Mouse (Mus musculus): ENCODE measurements around the gene Dclk2. TPM values are rescaled to one million over a fixed set of nuclear protein-coding genes. Genes with fewer than 3 reads are reported as not detected.

The Dclk2 gene
- polyA plus RNA-seq, 1 experiment from 2014 or later = 5.4 TPM

DNA sequence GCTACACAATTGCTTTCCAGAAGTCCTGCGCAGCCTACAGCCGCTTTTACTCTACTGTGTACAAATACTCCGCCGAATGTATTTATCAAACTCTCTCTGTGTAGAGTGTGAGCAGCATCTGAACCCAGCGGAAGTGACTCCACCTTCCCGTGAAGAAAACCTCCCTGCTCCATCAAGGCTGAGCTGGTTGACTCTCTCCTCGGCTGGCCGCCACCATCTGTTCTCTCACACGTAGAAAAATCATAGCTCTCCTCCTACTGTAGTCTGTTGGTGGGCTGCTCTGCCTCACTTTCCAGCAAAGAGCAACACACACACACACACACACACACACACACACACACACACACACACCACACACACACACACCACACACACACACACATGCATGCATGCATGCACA lies 111.5 kb downstream of the Dclk2 start:
- 81% methylated on average over 9 of the region's 9 CpGs for WGBS
- no peak for ATAC-seq (ENCODE audit: low FRiP score, low read depth)
- no peak overlapping the region for H3K27ac ChIP-seq

DNA sequence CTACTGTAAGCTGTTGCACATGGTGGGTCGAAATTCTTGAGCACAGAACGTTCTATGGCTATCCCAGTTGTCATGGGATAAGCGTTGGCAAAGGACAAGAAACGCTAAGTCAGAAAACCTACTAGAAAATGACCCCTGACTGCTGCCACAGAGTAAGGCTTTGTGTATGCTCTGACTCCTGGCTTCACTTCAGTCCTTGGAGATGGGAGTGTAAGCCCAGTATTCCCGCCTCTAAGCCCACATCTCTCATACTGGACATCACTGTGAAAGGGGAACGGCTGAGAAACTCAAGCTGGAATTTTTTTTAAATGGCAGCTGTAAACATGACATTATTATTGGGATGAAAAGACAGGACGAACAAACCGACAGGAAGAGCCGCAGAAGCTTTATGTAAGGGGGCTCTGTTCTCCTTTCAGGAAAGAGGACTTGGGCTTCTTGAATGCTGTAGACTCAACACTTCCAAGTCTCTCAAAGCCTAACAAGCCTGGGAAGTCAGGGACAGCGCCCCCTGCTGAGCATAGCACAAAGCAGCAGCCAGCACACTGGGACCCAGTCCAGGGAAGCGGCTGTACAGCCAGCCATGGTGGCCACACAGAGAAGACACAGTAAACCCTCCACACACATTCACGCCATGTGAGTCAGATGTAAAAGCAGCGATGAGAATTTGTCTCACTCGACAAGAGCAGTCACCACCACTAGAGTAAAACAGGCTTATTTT lies 112.7 kb downstream of the Dclk2 start:
- Histone ChIP-seq H3K4me1 (peaks cover 21% of the 10 kb centered on the region), H3K4me2 (replicated peaks) (no peak overlapping the region), H3K27ac (no peak overlapping the region), H3K27me3 (no peaks in the 10 kb centered on the region), H3K9ac (no peak overlapping the region), H3K4me3 (no peak overlapping the region), H3K36me3 (no peaks in the 10 kb centered on the region), H3K9me3 (no peaks in the 10 kb centered on the region)
- WGBS = 78% methylated on average over 14 of the region's 14 CpGs
- no peak for ATAC-seq (ENCODE audit: low FRiP score, low read depth)

More for the DNA sequence above, 111.5 kb downstream of the Dclk2 start:
- no peaks in the 10 kb centered on the region for H3K36me3 ChIP-seq
- H3K4me2 ChIP-seq (replicated peaks) = no peak overlapping the region
- H3K4me3 ChIP-seq = no peak overlapping the region
- H3K27me3 ChIP-seq = no peaks in the 10 kb centered on the region
- H3K4me1 ChIP-seq = peaks cover 21% of the 10 kb centered on the region
- no peak overlapping the region for H3K9ac ChIP-seq
- H3K9me3 ChIP-seq = no peaks in the 10 kb centered on the region

DNA sequence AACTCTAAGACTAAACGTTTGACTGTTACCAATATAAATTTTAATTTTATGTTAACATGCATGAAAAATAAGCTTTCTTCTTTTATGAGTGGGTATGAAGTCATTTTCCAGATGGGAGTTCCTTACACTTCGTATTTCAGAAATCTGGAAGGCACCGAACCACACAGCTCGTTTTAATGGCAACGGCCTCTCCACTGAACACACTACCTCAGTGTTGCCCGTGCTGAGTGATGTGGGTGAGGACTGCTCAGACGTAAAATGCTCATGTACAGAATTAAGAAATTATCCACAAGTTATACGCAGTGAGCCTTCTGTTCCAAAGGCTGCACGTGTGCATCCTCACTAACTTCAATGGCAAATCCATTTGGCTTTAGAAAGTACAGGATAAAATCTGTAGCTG lies 113.8 kb downstream of the Dclk2 start:
- ATAC-seq (ENCODE audit: low FRiP score, low read depth) = peak; percentile 59; the same call in 1 of the 2 replicates
- Histone ChIP-seq H3K4me3 (no peak overlapping the region), H3K4me1 (peaks cover 21% of the 10 kb centered on the region), H3K36me3 (no peaks in the 10 kb centered on the region), H3K27ac (0 out of 2 replicates have a peak overlapping the region, but pooled peaks have one; percentile 15), H3K4me2 (replicated peaks) (no peak overlapping the region), H3K9ac (no peak overlapping the region), H3K27me3 (no peaks in the 10 kb centered on the region), H3K9me3 (no peaks in the 10 kb centered on the region)
- WGBS = 67% methylated on average over 9 of the region's 9 CpGs

DNA sequence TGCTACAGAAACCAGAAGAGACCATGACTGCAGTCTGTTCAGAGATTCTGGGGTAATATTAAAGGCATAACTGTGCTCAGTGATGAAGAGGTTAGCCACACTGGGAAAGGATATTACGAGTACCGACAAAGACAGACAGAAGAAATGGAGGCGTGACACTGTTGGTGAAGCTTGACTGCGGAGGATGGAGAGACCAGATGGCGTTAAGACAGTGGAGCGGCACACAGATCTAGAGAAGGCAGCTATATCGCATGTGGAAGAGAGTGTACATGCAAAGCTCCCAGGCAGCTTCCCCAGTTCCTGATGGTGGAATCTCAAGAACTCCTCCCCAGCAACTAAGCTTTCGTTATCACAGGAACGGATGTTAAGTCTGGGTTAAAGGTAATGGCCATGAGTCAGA lies 116.4 kb downstream of the Dclk2 start:
- no peak overlapping the region for H3K4me3 ChIP-seq
- no peaks in the 10 kb centered on the region for H3K27me3 ChIP-seq
- H3K9me3 ChIP-seq = no peaks in the 10 kb centered on the region
- no peaks in the 10 kb centered on the region for H3K36me3 ChIP-seq
- H3K9ac ChIP-seq = no peak overlapping the region
- ATAC-seq (ENCODE audit: low FRiP score, low read depth) = no peak
- no peak overlapping the region for H3K4me2 ChIP-seq (replicated peaks)
- 88% methylated on average over 9 of the region's 9 CpGs for WGBS
- peaks cover 28% of the 10 kb centered on the region for H3K4me1 ChIP-seq
- no peak overlapping the region for H3K27ac ChIP-seq

DNA sequence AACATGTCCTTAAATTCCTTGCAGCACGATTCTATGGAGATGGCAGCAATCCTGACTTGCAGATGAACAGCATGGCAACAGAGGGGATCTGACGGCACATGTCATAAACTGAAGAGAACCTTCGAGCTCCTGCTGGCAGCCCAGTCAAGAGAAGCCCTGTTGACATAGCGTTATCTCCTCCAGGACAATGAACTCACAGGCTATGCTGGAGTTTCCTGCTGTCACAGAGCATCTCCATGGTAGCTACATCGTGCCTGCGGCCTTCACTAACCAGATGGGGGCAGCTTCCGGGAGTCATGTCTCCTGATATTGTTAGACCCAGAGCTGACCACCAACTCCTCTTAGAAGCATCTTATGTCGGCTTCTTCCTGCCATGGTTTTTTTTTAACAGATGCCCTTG lies 117.8 kb downstream of the Dclk2 start:
- Histone ChIP-seq H3K36me3 (no peaks in the 10 kb centered on the region), H3K4me2 (replicated peaks) (no peak overlapping the region), H3K4me3 (no peak overlapping the region), H3K4me1 (peaks cover 24% of the 10 kb centered on the region), H3K27me3 (no peaks in the 10 kb centered on the region), H3K27ac (no peak overlapping the region), H3K9ac (no peak overlapping the region), H3K9me3 (no peaks in the 10 kb centered on the region)
- 79% methylated on average over 8 of the region's 8 CpGs for WGBS
- ATAC-seq (ENCODE audit: low FRiP score, low read depth) = no peak

DNA sequence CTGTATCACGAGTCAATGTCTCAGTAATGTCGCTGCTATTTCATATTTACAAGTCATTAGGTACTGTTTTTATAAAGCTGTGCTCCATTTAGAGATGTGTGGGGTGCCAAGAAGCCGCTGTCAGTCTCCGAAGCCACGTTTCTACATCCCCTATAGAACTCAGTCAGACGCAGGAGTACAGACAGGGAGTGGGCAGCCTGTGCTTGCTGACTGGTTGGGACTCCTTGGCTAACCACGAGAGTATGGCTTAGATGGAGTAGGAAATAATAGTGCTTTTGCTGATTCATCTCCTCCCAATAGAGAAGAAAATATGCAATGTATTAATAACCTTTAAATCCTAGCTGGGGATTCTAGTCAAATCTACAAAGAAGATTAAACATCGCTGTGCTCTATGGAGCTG lies 119.8 kb downstream of the Dclk2 start:
- peaks cover 27% of the 10 kb centered on the region for H3K4me1 ChIP-seq
- 72% methylated on average over 8 of the region's 8 CpGs for WGBS
- no peak overlapping the region for H3K9ac ChIP-seq
- no peak overlapping the region for H3K4me2 ChIP-seq (replicated peaks)
- H3K9me3 ChIP-seq = no peaks in the 10 kb centered on the region
- H3K27ac ChIP-seq = no peak overlapping the region
- no peaks in the 10 kb centered on the region for H3K27me3 ChIP-seq
- no peak for ATAC-seq (ENCODE audit: low FRiP score, low read depth)
- H3K36me3 ChIP-seq = no peaks in the 10 kb centered on the region
- no peak overlapping the region for H3K4me3 ChIP-seq

DNA sequence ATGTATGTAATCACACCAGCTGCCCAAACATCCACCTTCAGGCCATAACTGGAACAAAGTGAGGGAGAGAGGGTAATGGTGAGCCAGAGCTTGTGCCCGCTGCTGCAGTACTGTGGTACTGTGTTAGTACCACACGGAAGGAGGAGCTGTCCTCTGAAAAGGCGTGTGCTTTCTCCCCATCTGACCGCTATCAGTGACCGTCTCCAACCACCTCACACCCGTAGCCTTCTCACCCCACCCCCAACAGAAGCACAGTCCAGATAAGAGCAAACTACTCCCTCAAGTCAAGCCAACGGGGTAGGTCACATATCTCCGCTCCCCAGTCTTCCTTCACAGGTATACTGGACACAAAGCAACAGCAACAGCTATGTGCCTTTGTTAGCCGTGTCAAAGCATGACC lies 121.6 kb downstream of the Dclk2 start:
- H3K27me3 ChIP-seq = no peaks in the 10 kb centered on the region
- H3K9ac ChIP-seq = no peak overlapping the region
- H3K4me2 ChIP-seq (replicated peaks) = no peak overlapping the region
- no peak overlapping the region for H3K4me3 ChIP-seq
- ATAC-seq (ENCODE audit: low FRiP score, low read depth) = no peak
- no peaks in the 10 kb centered on the region for H3K9me3 ChIP-seq
- H3K4me1 ChIP-seq = peaks cover 34% of the 10 kb centered on the region
- no peak overlapping the region for H3K27ac ChIP-seq
- WGBS = 88% methylated on average over 9 of the region's 9 CpGs
- H3K36me3 ChIP-seq = no peaks in the 10 kb centered on the region

DNA sequence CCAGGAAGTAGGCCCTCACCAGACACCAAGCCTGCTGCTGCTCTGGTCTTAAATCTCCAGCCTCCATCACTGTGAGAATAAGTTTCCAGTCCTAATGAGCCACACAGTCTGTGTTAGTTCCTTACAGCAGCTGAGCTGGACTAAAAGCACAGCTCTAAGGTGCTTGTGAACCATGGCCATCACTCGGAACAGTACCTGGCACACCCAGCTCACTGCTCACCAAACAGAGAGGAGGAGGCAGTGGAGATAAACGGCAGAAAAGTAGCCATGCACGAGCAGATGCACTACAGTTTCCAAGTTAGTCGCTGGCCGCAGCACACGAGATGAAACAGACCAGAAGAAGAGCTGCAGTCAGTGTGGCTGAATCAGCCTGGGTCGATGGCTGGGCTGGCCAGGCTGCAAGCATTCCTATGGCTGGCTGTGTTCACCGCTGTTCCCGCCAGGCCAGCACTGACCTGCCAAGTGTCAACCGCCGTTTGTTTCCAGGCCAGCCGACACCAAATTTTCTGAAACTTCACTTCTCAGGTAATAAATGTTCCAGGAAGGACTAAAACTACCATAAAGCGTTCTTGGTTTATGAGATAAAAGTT lies 122.7 kb downstream of the Dclk2 start:
- 73% methylated on average over 13 of the region's 13 CpGs for WGBS
- no peaks in the 10 kb centered on the region for H3K36me3 ChIP-seq
- H3K27me3 ChIP-seq = no peaks in the 10 kb centered on the region
- H3K4me3 ChIP-seq = no peak overlapping the region
- H3K9me3 ChIP-seq = no peaks in the 10 kb centered on the region
- no peak overlapping the region for H3K27ac ChIP-seq
- no peak for ATAC-seq (ENCODE audit: low FRiP score, low read depth)
- H3K9ac ChIP-seq = no peak overlapping the region
- H3K4me1 ChIP-seq = peaks cover 40% of the 10 kb centered on the region
- no peak overlapping the region for H3K4me2 ChIP-seq (replicated peaks)

DNA sequence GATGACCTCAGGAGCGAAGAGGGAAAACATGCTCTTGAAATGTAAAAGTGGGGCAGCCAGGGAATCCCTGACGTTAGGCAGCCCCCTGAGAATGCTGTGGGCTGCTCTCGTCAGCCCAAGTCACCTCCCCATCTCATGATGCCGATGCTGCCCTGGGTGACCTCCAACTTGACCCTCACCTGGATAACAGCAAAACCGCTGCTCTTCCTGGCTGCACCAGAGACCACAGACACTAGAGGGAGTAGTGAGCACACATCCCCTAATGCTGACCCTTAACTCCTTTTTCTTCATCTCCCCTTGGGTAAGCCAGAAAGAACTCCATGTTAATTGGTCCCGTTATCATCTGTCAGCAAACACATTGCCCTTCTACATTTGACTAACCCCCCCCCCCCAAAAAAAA lies 123.9 kb downstream of the Dclk2 start:
- Histone ChIP-seq H3K27ac (no peak overlapping the region), H3K36me3 (no peaks in the 10 kb centered on the region), H3K9ac (no peak overlapping the region), H3K4me2 (replicated peaks) (no peak overlapping the region), H3K4me3 (no peak overlapping the region), H3K4me1 (peaks cover 40% of the 10 kb centered on the region), H3K27me3 (no peaks in the 10 kb centered on the region), H3K9me3 (no peaks in the 10 kb centered on the region)
- no peak for ATAC-seq (ENCODE audit: low FRiP score, low read depth)
- 37% methylated on average over 6 of the region's 6 CpGs for WGBS

DNA sequence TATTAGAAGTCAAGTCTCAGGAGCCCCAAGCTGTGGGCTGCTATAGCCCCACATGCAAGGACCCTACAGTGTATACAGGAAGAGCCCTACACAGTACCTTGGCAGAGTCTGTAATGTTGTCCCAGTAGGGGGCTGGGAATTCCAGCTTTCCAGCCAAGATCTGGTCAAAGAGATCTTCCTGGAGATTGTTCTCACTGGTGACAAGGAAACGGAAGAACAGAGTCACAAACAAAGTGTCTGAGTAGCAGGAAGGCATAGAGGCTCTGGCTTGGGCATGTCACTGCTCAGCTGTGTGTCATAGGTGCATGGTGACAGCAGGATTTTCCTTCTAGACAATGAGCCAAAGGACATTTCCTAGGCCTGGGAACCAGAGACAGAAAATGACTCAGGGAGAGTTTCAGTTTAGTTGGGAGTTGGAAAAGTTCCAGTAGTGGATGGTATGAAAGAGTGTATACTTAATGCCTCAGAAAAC lies 126.9 kb downstream of the Dclk2 start:
- WGBS = 50% methylated on average over 1 of the region's 1 CpGs
- no peaks in the 10 kb centered on the region for H3K27me3 ChIP-seq
- no peak overlapping the region for H3K27ac ChIP-seq
- no peaks in the 10 kb centered on the region for H3K36me3 ChIP-seq
- H3K4me2 ChIP-seq (replicated peaks) = no peak overlapping the region
- no peak overlapping the region for H3K9ac ChIP-seq
- no peaks in the 10 kb centered on the region for H3K9me3 ChIP-seq
- peaks cover 20% of the 10 kb centered on the region for H3K4me1 ChIP-seq
- H3K4me3 ChIP-seq = no peak overlapping the region
- ATAC-seq (ENCODE audit: low FRiP score, low read depth) = no peak

DNA sequence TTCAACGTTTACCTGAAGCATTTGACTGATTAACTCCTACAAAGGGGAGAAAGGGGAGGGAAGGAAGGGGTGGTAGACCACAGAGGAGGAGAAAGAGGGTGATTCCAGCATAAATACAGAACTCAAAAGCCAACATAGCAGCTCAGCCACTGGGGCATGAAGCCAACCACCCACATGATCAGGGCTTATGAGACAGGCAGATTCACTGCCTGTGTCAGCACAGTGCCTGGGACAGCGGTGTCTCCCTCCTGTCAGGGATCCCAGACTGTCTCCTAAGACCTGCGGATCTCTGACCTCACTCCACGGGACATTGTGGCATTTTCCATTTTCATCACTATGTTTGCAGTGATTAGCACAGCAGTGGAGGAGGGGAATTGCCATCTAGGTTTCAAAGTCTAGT lies 127.4 kb downstream of the Dclk2 start:
- Histone ChIP-seq H3K4me2 (replicated peaks) (no peak overlapping the region), H3K9me3 (no peaks in the 10 kb centered on the region), H3K27ac (no peak overlapping the region), H3K4me3 (no peak overlapping the region), H3K36me3 (no peaks in the 10 kb centered on the region), H3K4me1 (peaks cover 20% of the 10 kb centered on the region), H3K27me3 (no peaks in the 10 kb centered on the region), H3K9ac (no peak overlapping the region)
- 69% methylated on average over 4 of the region's 4 CpGs for WGBS
- ATAC-seq (ENCODE audit: low FRiP score, low read depth) = no peak

DNA sequence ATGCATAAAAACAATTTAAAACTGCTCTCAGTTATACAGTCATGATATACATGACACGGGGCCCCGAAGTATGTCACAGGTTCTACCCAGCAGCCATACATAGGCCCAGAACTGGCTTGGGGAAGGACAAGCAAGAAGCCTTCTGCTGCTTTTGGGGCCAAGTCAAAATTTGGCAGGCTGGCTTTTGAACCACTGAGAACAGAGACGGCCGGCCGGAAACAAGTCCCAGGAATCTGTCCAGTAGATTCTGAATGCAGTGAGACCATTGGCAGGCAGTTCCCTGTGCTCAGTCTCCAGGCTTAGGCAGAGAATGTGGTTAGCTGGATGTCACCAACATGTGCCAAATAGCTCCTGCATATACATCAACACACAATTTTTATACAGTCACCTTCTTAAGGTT lies 130.9 kb downstream of the Dclk2 start:
- H3K9me3 ChIP-seq = no peaks in the 10 kb centered on the region
- no peak for ATAC-seq (ENCODE audit: low FRiP score, low read depth)
- 93% methylated on average over 5 of the region's 5 CpGs for WGBS
- no peak overlapping the region for H3K4me2 ChIP-seq (replicated peaks)
- 0 out of 2 replicates have a peak, but pooled peaks cover 4% of the 10 kb centered on the region for H3K36me3 ChIP-seq
- no peak overlapping the region for H3K4me3 ChIP-seq
- H3K4me1 ChIP-seq = peaks cover 31% of the 10 kb centered on the region
- H3K27ac ChIP-seq = no peak overlapping the region
- no peak overlapping the region for H3K9ac ChIP-seq
- no peaks in the 10 kb centered on the region for H3K27me3 ChIP-seq

DNA sequence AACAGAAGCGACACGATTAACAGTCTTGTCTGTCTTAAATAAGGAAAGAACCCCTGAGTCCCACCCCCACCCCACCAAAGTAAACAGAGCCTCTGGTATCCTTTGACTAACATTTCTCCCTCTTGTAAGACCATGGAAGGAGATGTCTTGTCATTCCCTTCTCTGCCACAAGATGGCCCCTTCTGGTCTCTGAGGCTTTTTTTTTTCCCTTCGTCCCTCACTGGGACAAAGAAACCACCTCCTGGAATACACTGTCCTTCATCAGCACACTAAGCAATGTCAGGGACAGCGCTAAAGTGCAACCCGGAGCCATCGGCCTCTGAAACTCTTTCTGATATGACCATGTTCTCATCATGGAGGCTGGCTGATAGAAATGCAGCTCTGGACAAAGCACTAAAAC lies 131.9 kb downstream of the Dclk2 start:
- H3K4me3 ChIP-seq = no peak overlapping the region
- H3K9me3 ChIP-seq = no peaks in the 10 kb centered on the region
- ATAC-seq (ENCODE audit: low FRiP score, low read depth) = no peak
- H3K27ac ChIP-seq = no peak overlapping the region
- peaks cover 30% of the 10 kb centered on the region for H3K4me1 ChIP-seq
- H3K9ac ChIP-seq = no peak overlapping the region
- H3K4me2 ChIP-seq (replicated peaks) = no peak overlapping the region
- H3K36me3 ChIP-seq = peaks cover 10% of the 10 kb centered on the region; the same call in 1 of the 2 replicates
- WGBS = 56% methylated on average over 6 of the region's 6 CpGs
- no peaks in the 10 kb centered on the region for H3K27me3 ChIP-seq

All from limb, embryonic 13.5 days (tissue).